Mouse (Mus musculus) right cerebral cortex, postnatal 10 days (tissue): ENCODE measurements around the gene Pxmp4.

Experiments used
- DNase-seq, 2 experiments: peaks; one replicate each; pipeline ENCODE4 v3.0.0; 2021; ENCODE audit warnings: low spot score in 2 of 2

The Pxmp4 gene

DNA sequence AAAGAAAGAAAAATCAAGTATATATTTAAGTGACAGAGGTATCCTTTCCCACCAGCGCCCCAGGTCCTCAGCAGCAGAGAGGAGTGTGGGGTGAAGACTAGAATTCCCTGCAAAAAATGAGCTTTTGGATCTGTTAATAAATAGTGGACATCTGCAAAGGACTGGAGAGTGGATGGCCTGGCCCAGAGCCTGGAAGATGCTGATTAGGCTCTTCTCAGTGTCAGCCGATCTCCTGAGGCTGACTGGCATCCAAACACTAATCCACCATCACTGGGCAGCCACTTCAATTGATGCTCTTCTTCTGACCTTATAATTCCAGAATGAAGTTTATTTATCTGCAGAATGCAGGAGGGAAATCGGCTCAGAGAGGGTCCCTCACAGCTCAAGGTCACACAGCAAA is 30.5 kb downstream of the Pxmp4 start:
- no peak for DNase-seq

DNA sequence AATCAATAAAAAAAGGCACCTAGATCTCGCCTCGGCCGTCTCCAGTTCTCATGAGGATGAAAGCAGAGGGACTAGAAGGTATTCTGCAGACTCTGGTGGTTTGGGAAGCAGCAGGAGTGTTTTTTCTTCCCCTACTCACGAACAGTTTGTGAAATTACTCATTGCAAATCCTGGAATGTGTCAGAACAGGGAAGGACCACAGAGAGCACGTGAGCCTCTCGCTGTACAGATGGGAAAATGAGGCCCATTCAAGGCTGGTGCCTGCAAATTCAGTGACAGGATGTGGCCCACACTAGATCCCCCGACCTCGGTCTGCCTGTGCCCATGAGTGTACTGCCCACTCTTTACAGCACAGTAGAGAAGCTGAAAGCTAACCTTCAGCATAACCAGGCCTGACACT is 31.5 kb downstream of the Pxmp4 start:
- DNase-seq: no peak

DNA sequence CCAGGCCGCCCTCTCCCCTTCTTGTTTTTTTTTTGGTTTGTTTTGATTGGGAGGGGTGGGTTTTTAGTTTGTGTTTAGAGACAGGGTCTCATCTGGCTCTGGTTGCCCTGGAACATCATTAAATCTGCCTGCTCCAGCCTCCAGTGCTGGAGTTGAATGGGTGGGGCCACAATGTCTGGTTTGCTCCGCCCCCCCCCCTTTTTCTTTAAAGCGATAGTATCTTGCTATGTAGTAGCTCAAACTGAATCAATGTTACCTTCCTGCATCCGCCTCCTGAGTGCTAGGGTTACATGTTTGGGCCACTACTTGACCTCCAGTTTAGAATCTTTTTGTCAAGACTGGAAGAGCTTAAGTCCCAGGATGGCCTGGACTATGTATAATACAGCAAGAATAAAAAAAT is 32.2 kb downstream of the Pxmp4 start:
- DNase-seq: no peak

DNA sequence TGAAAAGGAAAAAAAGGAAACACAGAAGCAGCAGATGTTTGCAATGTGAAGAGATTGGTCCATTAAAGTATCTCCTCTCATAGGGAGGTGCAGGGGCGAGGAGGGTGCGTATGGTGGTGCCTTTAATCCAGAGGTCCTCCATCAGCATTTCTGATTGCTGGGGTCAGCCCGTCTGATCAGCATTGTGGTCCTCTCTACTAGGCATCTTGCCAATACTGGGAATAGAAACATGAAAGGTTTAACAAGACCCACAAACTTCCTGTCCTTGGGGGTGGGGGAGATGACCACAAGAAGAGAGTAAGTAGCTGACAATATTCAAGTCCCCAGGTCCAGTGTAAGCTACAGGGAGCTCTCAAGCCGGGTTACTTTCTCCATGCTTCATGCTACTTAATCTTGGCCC is 32.8 kb downstream of the Pxmp4 start:
- no peak for DNase-seq

DNA sequence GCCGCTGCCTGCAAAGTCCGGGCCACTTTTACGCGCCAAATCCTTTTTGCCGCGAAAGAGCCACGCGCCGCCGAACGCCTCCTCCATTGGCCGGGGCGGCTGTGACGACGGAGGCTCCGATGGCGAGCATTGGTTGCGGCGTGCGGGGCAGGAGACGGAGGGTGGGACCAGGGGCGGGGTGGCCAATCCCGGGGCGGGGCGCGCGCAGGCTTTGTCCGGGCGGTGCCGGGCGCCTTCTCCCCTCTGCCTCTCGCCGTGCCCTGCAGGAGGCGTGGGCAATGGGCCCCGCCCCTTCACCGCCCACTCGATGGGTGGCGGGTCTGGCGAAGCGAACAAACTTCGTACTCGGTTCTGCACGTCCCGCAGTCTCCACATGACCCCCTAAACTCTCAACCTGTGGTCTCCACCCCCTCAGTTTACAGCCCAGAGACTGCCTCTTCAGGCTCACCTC is 33.6 kb downstream of the Pxmp4 start, which contains the start of gene E2f1:
Gene E2f1 (minus strand): TSS at position 57 of the 451 bp plus-strand sequence.
- DNase-seq: peak; percentile 97 to 98

DNA sequence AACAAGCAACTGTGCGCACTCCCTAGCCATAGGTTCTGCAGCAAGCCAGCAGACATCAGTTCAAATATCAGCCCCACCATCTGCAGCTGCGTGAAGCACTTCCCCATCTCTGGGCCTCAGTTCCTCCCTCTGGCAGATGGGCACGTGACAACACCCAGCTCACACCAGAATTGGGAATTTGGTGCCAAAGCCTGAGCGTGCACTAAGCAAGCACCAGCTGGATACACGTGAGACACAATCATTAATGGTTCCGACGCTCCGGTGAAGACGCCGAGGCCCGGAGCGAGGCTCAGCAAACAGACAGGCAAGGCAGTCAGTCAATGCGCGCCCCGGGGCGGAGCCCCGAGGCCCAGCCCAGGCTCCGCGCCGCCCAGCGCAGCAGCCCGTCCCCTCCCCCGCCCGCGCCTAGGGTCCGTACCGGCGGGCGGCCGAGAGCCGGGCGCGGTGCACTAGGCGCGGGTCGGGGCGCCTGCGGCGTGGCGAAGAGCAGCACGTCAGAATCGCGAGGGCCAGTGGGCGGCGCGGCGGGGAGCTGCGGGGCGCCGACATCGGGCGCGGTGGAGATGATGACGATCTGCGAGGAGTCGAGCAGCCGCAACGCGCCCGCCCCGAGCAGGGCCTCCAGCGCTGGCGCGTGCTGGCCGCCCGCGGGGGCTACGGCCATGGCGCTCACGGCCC is 34.3 kb downstream of the Pxmp4 start:
- DNase-seq: peak; percentile 78

DNA sequence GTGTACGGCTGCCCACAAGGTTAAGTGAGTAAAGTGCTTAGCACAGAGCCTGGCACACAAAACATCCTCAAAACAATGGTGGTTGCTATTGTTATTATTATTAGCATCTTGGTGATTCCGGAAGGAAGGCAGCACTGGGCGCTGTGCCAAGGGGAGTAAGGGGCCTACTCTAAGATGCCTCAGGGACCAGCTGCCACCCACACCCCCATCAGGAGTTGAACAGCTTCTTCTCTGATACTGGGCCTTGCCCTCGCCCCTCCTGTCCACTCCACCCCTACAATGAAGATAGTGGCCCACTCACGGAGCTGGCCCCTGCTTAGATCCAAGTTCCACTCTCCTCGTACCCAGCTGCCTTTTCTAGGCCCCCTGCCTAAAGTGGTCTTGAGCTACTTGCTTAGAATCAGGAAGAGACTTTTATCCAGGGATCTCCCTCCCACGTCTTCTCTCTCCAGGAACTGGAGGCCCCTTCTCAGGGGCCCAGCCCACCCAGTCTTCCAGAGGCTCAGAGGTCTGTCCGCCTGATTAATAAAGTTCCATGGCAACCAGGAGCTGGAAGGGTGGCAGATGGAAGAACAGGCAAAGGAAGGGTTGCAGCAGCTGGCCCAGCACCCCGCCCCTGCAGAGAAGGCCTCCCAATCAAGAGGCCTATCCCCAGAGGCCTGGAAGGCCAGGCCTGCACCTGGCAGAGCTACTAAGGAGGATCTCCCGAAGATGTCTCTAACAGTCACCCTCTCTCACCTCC is 35.0 kb downstream of the Pxmp4 start:
- DNase-seq: peak; percentile 60 to 68

DNA sequence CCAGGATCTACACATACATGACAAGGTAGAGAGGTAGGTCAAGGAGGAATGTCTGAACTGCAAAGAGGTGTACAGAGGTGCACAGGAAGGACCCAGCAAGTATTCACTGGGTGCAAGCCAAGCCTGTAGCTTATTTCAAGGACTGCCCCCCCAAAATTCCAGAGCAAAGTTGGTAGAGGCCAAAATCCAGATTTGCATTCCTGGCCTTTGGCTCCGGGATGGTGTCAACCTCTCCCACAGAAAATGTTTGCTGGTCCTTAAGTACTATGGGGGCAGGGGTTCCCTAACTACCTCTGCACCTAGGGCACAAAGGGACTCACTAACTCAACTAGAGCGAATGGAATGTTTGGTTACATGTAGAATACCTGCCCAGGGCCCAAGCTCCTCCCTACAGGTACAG is 35.7 kb downstream of the Pxmp4 start:
- no peak for DNase-seq

DNA sequence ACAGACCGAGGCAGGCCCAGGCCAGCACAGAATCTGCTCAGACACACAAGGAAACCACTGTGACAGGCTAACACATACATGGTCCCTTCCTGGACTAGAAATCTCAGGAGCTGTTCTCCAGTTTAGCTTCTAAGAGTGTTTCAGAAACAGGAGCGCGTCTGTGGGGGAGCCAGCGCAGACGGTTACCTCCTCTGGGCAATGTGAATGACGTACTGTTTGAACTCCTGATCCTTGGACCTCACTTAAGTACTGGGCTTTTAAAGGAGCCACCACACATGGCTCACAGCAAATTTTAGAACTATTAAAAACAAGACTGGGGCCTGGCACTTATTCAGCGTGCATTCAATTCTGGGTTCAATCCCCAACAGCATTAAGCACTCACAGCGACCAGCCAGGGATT is 36.9 kb downstream of the Pxmp4 start:
- no peak for DNase-seq

DNA sequence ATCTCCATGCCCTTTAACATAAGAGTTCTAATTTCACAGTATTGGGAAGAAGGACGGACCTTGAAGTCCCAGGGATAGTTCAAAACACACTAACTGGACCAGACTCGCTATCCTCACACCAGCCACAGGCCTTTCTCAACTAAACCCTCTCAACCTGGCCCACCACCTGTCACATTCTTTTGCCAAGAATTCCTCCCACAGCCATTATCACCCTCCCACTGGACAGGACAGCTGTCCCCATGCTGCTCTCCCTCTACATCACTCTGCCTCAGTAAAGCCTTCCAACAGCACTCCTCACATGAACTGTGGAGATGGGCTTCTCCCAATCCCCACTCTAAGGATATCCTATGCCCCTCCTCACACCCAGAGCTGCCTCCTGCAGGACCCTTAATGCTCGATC is 37.9 kb downstream of the Pxmp4 start:
- DNase-seq: no peak

DNA sequence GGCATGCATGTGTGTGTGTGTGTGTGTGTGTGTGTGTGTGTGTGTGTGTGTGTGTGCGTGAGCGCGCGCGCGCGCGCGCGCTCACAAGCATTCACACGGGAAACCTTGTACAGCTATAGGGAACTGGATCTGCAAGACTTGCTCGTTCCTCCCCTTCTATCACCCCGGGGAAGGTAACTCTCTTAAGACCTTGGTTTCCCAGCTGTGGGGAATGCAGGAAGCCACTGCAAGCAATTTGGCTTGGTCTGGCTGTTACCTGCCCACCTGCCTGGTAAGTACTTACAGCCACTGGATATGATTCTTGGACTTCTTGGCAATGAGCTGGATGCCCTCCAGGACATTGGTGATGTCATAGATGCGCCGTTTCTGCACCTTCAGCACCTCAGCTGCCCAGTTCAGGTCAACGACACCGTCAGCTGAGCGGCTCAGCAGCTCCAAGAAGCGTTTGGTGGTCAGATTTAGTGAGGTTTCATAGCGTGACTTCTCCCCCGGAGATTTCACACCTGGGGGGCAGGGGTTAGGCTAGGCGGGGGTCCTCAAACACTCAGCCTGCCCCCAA is 39.8 kb downstream of the Pxmp4 start:
- no peak for DNase-seq

DNA sequence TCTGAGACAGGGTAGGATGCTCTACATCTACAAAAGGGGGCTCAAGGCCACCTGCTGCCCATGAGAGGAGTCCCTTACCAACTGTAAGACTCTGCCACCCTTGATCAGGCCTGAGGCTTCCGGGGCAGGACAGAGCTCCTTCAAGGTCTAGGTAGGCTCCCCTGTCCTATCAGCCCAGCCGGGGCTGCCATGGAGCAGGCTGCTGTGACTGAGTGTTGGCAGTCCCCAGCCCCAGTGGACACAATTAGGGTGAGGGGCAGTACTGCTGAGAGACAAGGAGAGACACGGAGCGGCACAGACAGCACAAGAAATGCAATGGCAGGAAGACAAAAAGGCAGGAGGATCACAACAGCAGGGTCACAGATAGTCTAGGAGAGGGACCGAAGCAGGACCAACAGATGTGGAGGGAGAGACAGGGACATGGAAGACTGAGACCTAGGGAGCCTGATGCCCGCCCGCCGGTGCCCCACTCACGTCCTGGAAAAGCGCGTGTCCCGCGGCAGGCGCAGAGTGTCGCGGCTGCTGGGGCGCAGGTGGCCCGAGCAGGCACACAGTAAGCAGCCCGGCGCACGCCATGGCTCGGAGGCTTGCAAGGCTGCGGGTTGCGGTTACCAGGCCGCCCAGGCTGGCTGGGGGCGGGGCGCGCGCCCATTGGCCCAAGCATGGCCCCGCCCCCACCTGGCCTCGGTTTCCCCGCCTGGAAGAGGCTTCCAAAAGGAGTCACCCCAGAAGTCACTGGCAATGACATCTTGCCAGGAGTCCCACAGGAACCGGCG is 45.1 kb downstream of the Pxmp4 start, which contains the start of gene Necab3:
Gene Necab3 (minus strand): TSS at position 627 of the 776 bp plus-strand sequence.
- DNase-seq: peak; percentile 74 to 78

DNA sequence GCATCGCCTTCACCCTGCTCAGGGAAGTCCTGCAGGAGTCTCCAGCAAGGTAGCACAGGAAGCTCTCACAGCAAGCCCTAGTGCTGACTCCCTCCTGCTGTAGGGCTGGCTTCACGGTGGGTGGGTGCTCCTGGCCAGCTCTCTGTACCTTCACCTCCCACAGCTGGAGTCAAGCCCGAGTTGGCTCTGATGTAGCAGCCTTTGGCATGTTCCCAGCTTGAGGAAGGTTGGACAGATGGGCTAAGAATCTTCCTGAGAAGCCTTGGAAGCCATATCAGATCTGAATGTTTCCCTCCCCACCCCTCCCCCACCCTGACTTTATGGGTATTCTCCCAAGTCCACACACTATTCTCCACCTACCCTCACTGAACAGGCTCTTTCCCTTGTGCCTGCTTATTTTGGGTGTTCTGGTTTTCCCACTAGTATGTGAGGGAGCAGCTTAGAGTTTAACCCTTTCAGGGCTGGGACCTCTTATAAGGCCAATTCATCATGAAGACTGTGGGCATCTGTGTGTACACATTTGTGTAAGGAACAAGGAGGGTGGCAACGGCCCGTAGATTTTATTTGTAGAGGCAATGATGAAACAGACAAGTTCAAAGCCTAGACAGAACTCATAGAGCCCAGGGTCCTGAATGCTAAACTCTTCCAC is 46.2 kb downstream of the Pxmp4 start:
- peak; percentile 55 to 67 for DNase-seq

DNA sequence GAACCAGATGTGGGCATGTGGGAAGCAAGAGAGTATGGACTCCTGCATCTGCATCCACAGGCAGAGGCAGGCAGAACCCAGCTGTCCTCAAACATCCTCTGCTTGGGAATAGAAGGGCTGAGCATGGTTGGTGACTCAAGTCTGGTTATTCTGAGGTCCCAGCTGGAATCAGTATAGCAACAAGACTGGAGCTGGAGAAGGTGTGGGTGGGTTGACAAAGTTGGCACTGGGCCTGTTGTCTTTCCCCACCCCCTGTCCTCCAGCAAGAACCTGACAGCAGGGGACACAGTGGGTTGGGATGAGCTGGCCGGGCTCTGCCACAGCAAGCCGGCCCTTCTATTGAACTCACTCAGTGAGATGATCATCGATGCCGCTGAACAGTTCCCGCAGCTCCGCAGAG is 48.3 kb downstream of the Pxmp4 start:
- DNase-seq: peak; percentile 63 to 73

DNA sequence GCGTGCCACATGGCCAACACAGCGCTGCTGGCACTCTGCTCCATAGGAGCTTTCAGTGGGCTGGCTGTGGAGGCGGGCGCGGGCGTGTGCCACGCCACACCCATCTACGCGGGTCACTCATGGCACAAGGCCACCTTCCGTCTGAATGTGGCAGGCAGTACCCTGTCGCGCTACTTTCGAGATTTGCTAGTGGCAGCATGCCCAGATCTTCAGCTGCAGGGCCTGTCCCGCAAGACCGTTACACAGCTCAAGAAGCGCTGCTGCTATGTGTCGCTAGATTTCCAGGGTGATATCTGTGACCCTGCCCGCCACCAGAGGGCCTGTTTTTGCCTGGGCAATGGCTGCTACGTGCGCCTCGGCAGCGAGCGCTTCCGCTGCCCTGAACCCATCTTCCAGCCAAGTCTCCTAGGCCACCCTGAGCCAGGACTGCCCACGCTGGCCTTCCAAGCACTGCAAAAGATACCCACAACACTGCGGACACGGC is 51.0 kb downstream of the Pxmp4 start:
- DNase-seq: peak; percentile 85 to 91

DNA sequence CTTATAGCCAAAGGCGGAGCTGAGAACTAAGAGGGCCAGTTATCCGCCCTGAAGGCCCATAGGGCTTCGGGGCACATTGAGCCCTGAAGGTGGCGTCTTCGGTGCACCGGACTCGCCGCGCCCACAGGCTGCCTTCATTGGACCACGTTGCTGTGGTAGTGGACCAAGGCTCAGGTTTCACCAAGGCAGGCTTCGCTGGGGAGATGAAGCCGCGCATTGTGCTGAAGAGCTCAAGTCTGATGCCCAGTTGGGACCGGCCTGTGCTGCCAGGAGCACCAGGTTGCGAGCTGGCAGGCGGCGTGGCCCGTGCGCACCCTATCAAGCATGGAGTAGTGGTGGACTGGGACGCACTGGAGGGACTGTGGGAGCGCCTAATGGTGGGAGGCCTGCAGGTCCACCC is 51.6 kb downstream of the Pxmp4 start:
- DNase-seq: peak in 1 of 2 experiments; percentile 40

DNA sequence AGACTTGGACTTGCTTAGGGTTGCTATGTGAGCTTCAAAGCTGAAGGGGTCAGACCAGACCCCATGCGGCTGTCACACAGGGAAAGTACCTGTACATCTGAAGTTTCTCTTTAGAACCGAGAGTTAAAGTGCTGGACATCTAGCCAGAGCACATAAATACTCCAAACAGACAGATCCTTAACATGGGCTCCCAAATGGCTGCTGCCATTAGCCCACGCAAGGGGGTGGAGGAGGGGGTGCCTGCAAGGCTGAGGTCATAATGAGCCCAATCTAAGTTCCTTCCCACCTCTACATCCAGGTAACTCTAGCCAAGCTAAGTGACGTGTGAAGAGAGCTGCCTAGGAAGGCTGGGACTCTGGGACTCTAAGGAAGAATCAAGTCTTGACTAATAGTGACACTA is 52.0 kb downstream of the Pxmp4 start, which contains the start of gene Actl10:
Gene Actl10 (plus strand): TSS at position 301 of the 400 bp plus-strand sequence.
- DNase-seq: peak in 1 of 2 experiments; percentile 16

DNA sequence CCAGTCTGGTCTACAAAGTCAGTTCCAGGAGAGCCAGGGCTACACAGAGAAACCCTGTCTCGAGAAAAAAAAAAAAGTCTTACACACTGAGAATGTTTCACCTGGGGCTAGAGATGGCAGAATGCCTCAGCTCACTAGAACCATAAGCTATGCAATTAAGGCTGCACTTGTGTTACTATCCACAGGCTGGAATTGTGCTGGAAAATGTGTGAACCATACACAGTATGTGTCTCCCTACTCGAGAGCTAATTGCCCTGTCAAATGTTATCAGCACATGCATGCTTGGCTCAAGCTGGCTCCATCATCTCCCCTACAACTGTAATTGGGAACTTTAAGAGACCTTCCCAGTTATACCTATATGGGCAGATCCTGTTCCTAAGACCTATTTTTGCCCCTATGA is 52.6 kb downstream of the Pxmp4 start:
- DNase-seq: no peak

DNA sequence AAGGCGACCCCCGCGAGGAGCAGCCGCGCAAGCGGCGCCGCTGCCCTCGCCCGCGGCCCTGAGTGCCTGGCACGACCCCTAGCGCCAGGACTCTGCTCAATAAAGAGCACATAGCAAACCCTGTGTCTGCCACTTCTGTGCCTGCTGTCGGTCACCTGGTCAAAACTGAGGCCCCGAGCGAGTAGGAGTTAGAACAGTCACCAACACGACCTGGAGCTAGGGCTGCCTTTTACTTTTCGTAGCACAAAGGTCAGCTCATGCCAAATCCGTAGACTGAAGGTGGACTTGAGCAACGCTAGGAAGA is 53.7 kb downstream of the Pxmp4 start:
- DNase-seq: no peak

DNA sequence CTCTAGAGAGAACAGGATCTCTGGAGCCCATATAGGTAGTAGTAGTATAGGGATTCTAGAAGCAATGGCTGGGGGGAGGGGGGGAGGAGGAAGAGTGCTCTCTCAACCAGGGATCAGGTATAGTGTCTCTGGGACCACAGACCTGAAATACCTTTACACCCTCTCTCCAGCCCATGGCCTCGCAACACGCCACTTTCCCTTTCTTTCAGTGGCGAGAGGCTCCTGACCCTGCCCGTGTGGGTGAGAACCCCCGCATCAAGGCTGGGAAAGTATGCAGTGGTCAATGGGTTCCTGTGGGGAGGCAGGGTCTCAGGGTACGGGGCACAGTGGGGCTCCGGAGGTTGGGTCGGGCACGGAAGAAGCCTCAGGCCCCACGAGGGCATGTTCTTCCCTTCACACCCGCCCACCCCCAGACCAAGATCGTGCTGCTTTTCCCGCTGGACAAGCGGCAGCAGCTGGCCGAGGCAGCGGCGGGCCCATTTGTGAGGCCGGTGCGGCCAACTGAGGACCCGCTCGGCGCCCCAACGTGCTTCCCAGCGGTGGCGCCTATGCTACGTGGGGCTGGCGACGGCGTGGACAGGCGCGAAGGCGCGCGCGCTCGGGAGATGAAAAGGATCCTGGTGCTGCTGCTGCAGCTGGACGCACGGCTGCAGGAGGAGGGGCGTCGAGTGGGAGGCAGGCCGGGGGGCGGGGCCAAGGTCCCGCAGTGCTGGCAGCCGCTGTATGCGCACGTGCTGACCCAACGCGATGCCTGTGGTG is 54.2 kb downstream of the Pxmp4 start:
- DNase-seq: peak; percentile 79 to 84

DNA sequence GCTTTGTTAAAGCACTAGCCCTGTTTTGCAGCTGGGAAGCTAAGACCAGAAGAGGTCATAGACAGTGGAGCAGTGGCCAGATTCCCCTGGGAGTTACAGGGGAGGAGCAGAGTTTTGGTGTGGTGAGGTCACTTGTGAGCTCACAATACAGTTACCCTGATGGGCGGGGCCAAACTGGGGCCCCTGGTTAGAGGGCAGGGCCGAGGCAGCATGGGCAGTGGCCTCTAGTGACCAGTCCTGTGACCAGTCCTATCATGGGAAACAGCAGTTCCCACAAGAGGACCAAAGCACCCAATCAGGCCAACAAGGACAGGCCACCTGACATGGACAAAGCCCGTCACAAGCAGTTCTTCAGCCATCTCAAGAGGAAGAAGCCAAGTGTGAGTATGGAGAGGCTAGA is 54.8 kb downstream of the Pxmp4 start:
- peak; percentile 47 to 68 for DNase-seq
